Mouse (Mus musculus) liver, embryonic 12.5 days (tissue): ENCODE measurements around the gene Slc37a1. TPM values are rescaled to one million over a fixed set of nuclear protein-coding genes. Genes with fewer than 3 reads are reported as not detected.
A peak's percentile ranks its signal among the peaks of the same experiment; 100 is the strongest.

ENCODE experiments used
- ATAC-seq: fragments of 200-750 bp; cut with Nextera tagmentation; 2 replicates; pipeline ENCODE4 v1.8.0; 2017; ENCODE audit warnings: moderate number of reproducible peaks, mild to moderate bottlenecking, moderate library complexity
- H3K27ac ChIP-seq: fragments of 300-500 bp; sonication (generic); 2 replicates; pipeline ENCODE4 v1.5.1; 2016; ENCODE audit warnings: mild to moderate bottlenecking
- H3K27me3 ChIP-seq: fragments of 300-500 bp; sonication (generic); replicated peaks from 2 replicates; pipeline ENCODE4 v1.6.1; 2016; ENCODE audit warnings: mild to moderate bottlenecking, moderate library complexity
- H3K36me3 ChIP-seq: fragments of 300-500 bp; sonication (generic); 2 replicates; pipeline ENCODE4 v1.6.1; 2016; ENCODE audit warnings: mild to moderate bottlenecking, moderate library complexity
- H3K4me1 ChIP-seq: fragments of 300-500 bp; sonication (generic); 2 replicates; pipeline ENCODE4 v1.6.1; 2016
- H3K4me2 ChIP-seq: fragments of 300-500 bp; sonication (generic); 2 replicates; pipeline ENCODE4 v1.6.1; 2016; ENCODE audit warnings: mild to moderate bottlenecking, moderate library complexity
- H3K4me3 ChIP-seq: fragments of 300-500 bp; sonication (generic); 2 replicates; pipeline ENCODE4 v1.5.1; 2016; ENCODE audit warnings: mild to moderate bottlenecking, moderate library complexity
- H3K9ac ChIP-seq: fragments of 300-500 bp; sonication (generic); 2 replicates; pipeline ENCODE4 v1.6.1; 2016; ENCODE audit warnings: mild to moderate bottlenecking, moderate library complexity
- H3K9me3 ChIP-seq: fragments of 300-500 bp; sonication (generic); replicated peaks from 2 replicates; pipeline ENCODE4 v1.6.1; 2016; ENCODE audit warnings: mild to moderate bottlenecking, moderate library complexity
- WGBS: fragments of 180-500 bp; shearing (Covaris S2); methylation state at CpG from one replicate; pipeline ENCODE4 v1.1.7; 2016; ENCODE audit not compliant: insufficient replicate concordance; 5-methylcytosine and 5-hydroxymethylcytosine counted together
- polyA plus RNA-seq: library from polyadenylated mRNA; unstranded; fragments of >200 nt; fragmentation: Nextera tagmentation; extraction: Ambion mirVana; gene quantifications from 2 replicates; pipeline ENCODE4 v1.2.1, GENCODE M21; 2016

Gene Slc37a1
- polyA plus RNA-seq, 1 experiment from 2014 or later: 5.4 TPM

DNA sequence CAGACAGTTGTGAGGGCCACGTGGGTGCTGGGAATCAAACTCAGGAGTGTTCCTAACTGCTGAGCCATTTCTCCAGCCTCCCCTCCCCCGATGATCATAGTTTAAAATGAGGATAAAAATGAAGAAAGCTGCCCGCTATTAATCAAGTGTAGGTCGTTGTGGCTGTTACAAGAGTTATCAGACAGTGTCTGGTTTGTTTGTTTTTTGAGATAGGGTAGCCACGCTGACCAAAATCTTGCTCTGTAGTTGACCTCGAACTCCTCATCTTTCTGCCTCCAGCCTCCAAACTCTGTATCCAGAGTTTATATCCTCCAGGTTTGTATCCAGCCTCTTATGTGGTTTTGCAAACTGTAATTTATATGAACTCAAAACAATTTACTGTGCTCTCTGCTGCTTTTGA, 6.3 kb upstream of the Slc37a1 start:
- 16% methylated on average over 6 of the region's 6 CpGs for WGBS
- no peak for ATAC-seq

DNA sequence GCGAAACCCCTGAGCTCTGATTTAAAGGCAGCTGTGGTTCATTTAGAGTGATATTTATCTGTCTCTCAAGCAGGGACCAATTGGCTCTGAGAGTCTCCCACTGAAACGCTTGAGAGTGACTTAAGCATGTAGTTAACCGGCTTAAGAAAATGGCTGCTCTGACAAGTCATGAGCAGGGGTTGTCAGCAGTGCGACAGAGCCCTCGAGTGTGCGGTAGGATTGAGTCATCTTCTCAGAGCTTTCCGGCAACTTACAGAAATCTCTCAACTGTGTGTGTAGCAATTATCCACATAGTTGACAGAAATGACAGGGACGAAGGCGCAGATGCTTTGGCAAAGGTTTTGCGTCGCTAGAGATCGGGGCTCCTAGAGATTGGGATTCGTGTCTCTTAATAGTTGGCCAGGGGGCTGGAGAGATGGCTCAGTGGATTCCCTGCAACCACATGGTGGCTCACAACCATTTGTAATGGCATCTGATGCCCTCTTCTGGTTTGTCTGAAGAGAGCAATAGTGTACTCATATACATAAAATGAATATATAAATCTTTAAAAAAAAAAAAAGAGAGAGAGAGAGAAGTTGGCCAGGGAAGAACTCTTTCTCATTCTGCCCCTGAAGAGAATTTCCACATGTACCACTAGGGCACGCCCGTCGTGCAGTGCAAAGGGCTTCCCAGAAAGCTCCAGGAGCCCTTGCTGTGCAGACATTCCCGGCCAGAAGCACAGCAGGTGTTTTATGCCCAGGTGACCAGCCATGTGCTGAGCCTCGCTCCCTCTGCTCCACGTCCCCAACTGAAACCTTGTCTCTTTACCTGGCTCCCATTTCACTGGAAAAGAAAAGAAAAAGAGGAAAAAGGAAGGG, 4.5 kb upstream of the Slc37a1 start:
- Histone ChIP-seq H3K4me2 (no peak overlapping the region), H3K4me3 (no peak overlapping the region), H3K4me1 (peaks cover 12% of the 10 kb centered on the region), H3K27me3 (peaks cover 14% of the 10 kb centered on the region), H3K9me3 (no peaks in the 10 kb centered on the region), H3K36me3 (no peaks in the 10 kb centered on the region), H3K27ac (no peak overlapping the region), H3K9ac (no peak overlapping the region)
- 39% methylated on average over 19 of the region's 19 CpGs for WGBS
- no peak for ATAC-seq

More for the DNA sequence above, 6.3 kb upstream of the Slc37a1 start:
- H3K9ac ChIP-seq: no peak overlapping the region
- peaks cover 19% of the 10 kb centered on the region for H3K4me1 ChIP-seq
- H3K27me3 ChIP-seq: peaks cover 20% of the 10 kb centered on the region; the same call in 1 of the 2 replicates
- no peaks in the 10 kb centered on the region for H3K9me3 ChIP-seq
- H3K4me2 ChIP-seq: no peak overlapping the region
- H3K4me3 ChIP-seq: no peak overlapping the region
- no peak overlapping the region for H3K27ac ChIP-seq
- no peaks in the 10 kb centered on the region for H3K36me3 ChIP-seq

DNA sequence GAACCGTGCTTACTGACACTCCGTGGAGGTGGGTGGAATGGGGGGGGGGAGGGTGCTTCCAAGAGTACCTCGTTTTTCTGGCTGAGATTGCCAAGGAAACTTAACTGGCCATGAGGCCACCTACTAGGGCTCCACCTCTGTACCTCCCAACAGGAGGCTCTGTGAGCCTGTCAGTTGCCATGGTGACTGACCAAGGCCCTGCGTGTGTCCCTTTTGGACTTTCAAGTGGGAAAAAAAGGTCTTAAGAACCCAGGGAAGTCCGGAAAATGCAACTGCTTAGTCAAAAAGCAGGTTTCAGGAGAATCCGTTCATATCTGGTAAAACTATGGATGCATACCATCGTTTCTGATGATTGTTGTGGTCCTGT, 3.9 kb upstream of the Slc37a1 start:
- no peak overlapping the region for H3K4me2 ChIP-seq
- 32% methylated on average over 7 of the region's 7 CpGs for WGBS
- H3K27me3 ChIP-seq: peaks cover 17% of the 10 kb centered on the region
- peaks cover 9% of the 10 kb centered on the region for H3K4me1 ChIP-seq
- H3K4me3 ChIP-seq: no peak overlapping the region
- H3K27ac ChIP-seq: no peak overlapping the region
- H3K9ac ChIP-seq: no peak overlapping the region
- H3K9me3 ChIP-seq: no peaks in the 10 kb centered on the region
- no peak for ATAC-seq
- H3K36me3 ChIP-seq: no peaks in the 10 kb centered on the region

- Histone ChIP-seq H3K27me3 (peaks cover 17% of the 10 kb centered on the region), H3K27ac (no peak overlapping the region), H3K4me1 (no peaks in the 10 kb centered on the region), H3K36me3 (no peaks in the 10 kb centered on the region), H3K9me3 (no peaks in the 10 kb centered on the region), H3K4me2 (no peak overlapping the region), H3K4me3 (no peak overlapping the region), H3K9ac (no peak overlapping the region)
- 65% methylated on average over 2 of the region's 2 CpGs for WGBS
- no peak for ATAC-seq
Measured at GRCm38 (mm10) chr17:31285867-31286266, 725 bp upstream of the Slc37a1 start.

- no peak overlapping the region for H3K4me3 ChIP-seq
- no peak overlapping the region for H3K9ac ChIP-seq
- 63% methylated on average over 3 of the region's 3 CpGs for WGBS
- ATAC-seq: no peak
- H3K27ac ChIP-seq: no peak overlapping the region
- no peaks in the 10 kb centered on the region for H3K36me3 ChIP-seq
- no peak overlapping the region for H3K4me2 ChIP-seq
- no peaks in the 10 kb centered on the region for H3K9me3 ChIP-seq
- no peaks in the 10 kb centered on the region for H3K4me1 ChIP-seq
- peaks cover 12% of the 10 kb centered on the region for H3K27me3 ChIP-seq
Measured at GRCm38 (mm10) chr17:31287216-31287615, 624 bp downstream of the Slc37a1 start.

DNA sequence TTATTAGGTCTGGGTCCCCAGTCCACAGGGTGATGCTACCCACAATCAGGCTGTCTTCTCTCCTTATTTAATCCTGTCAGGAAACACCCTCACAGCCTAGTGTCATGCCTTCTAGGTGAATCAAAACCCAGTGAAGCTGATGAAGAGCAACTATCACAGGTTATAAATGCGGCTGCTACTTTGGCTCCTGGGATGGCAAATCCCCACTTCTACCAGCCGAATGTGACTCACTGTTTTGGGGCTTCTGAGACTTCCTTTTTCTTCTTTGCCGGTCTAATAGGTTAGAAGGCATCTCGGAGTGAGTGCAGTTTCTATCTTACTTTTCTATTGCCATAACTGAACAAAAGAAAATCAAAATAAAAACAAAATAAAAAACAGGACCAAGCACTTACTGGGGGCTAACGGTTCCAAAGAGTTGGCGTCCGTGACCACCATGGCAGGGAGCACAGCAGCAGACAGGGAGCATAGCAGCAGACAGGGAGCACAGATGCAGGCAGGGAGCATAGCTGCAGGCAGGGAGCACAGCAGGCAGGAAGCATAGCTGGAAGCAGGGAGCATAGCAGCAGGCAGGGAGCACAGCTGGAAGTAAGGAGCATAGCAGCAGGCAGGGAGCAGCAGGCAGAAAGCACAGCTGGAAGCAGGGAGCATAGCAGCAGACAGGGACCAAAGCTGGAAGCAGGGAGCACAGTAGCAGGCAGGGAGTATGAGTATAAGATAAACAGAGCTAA, 2.6 kb downstream of the Slc37a1 start:
- Histone ChIP-seq H3K36me3 (no peaks in the 10 kb centered on the region), H3K9ac (no peak overlapping the region), H3K4me1 (no peaks in the 10 kb centered on the region), H3K27me3 (peaks cover 4% of the 10 kb centered on the region), H3K4me3 (no peak overlapping the region), H3K27ac (no peak overlapping the region), H3K9me3 (no peaks in the 10 kb centered on the region), H3K4me2 (no peak overlapping the region)
- ATAC-seq: no peak
- 30% methylated on average over 7 of the region's 7 CpGs for WGBS

GRCm38 (mm10) chr17:31290311-31290710, 3.7 kb downstream of the Slc37a1 start:
- peaks cover 8% of the 10 kb centered on the region for H3K4me1 ChIP-seq

DNA sequence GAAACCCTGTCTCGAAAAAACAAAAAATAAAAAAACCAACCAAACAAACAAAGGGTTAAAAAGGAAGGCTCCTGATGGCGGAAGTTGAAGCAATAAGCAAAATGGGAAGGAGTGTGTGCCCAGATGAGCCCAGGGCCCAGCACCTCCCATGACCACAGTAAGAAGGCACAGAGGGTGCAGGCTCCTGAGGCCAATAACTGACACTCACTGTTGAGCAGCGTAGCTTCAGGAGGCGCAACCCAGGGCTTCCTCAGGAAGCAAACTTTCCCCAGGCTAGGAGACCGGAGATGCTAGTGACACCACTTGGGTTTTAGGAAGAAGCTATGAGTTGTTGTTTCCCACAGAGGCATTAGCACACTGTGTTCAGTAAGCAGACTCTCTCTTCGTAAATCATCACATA, 4.3 kb downstream of the Slc37a1 start:
- Histone ChIP-seq H3K27ac (no peak overlapping the region), H3K4me1 (peaks cover 14% of the 10 kb centered on the region), H3K4me2 (no peak overlapping the region), H3K9me3 (no peaks in the 10 kb centered on the region), H3K27me3 (peaks cover 12% of the 10 kb centered on the region), H3K9ac (no peak overlapping the region), H3K36me3 (no peaks in the 10 kb centered on the region), H3K4me3 (no peak overlapping the region)
- ATAC-seq: no peak
- 35% methylated on average over 6 of the region's 6 CpGs for WGBS

More at GRCm38 (mm10) chr17:31290311-31290710, 3.7 kb downstream of the Slc37a1 start:
- no peaks in the 10 kb centered on the region for H3K9me3 ChIP-seq
- ATAC-seq: no peak
- no peaks in the 10 kb centered on the region for H3K36me3 ChIP-seq
- no peak overlapping the region for H3K4me3 ChIP-seq
- H3K27ac ChIP-seq: no peak overlapping the region
- peaks cover 6% of the 10 kb centered on the region for H3K27me3 ChIP-seq
- H3K9ac ChIP-seq: no peak overlapping the region
- no peak overlapping the region for H3K4me2 ChIP-seq

- Histone ChIP-seq H3K36me3 (no peaks in the 10 kb centered on the region), H3K27me3 (peaks cover 17% of the 10 kb centered on the region), H3K9me3 (no peaks in the 10 kb centered on the region), H3K4me1 (peaks cover 41% of the 10 kb centered on the region), H3K4me2 (peak overlapping the region; percentile 99), H3K4me3 (peak overlapping the region; percentile 72; the same call in 1 of the 2 replicates), H3K9ac (peak overlapping the region; percentile 68; the same call in 1 of the 2 replicates), H3K27ac (no peak overlapping the region)
- WGBS: 55% methylated on average over 15 of the region's 15 CpGs
- ATAC-seq: no peak
Measured at GRCm38 (mm10) chr17:31294363-31295214, 8.0 kb downstream of the Slc37a1 start.

GRCm38 (mm10) chr17:31295215-31295891, 8.8 kb downstream of the Slc37a1 start:
- H3K9me3 ChIP-seq: no peaks in the 10 kb centered on the region
- ATAC-seq: peak; percentile 66
- peaks cover 45% of the 10 kb centered on the region for H3K4me1 ChIP-seq
- H3K4me3 ChIP-seq: peak overlapping the region; percentile 72
- H3K36me3 ChIP-seq: no peaks in the 10 kb centered on the region
- peaks cover 17% of the 10 kb centered on the region for H3K27me3 ChIP-seq
- peak overlapping the region; percentile 60 for H3K27ac ChIP-seq
- H3K9ac ChIP-seq: peak overlapping the region; percentile 68
- WGBS: 10% methylated on average over 25 of the region's 25 CpGs
- peak overlapping the region; percentile 99 for H3K4me2 ChIP-seq
